Mouse (Mus musculus) testis, adult 2 months (tissue): ENCODE data around the gene Spire2. TPM values are rescaled to one million over a fixed set of nuclear protein-coding genes. Genes with fewer than 3 reads are reported as not detected.

Experiments used
- H3K27ac ChIP-seq: fragments of 200-500 bp; 2 replicates; pipeline ENCODE4 v1.5.1; 2012; ENCODE audit warnings: low read depth, low read length; ENCODE audit not compliant: control insufficient read depth, insufficient read depth
- H3K27me3 ChIP-seq: fragments of 200-500 bp; 2 replicates; pipeline ENCODE4 v1.6.1; 2012; ENCODE audit warnings: mild to moderate bottlenecking, low read length, moderate library complexity; ENCODE audit not compliant: control insufficient read depth, insufficient read depth
- H3K36me3 ChIP-seq: fragments of 200-500 bp; 2 replicates; pipeline ENCODE4 v1.6.1; 2012; ENCODE audit warnings: mild to moderate bottlenecking, low read length; ENCODE audit not compliant: control insufficient read depth, insufficient read depth
- H3K4me1 ChIP-seq: fragments of 200-500 bp; 2 replicates; pipeline ENCODE4 v1.6.1; 2012; ENCODE audit warnings: low read length; ENCODE audit not compliant: control insufficient read depth, insufficient read depth
- H3K4me3 ChIP-seq: fragments of 200-500 bp; 2 replicates; pipeline ENCODE4 v1.5.1; 2012; ENCODE audit warnings: low read depth, mild to moderate bottlenecking, low read length, moderate library complexity, mixed read lengths; ENCODE audit not compliant: control insufficient read depth
- CTCF ChIP-seq: fragments of 200-500 bp; IDR thresholded peaks from 2 replicates; pipeline ENCODE4 v1.5.1; 2012; ENCODE audit warnings: low read depth, mild to moderate bottlenecking, inconsistent platforms, low read length, moderate library complexity; ENCODE audit not compliant: control insufficient read depth, insufficient read depth, insufficient replicate concordance
- POLR2A ChIP-seq: fragments of 200-500 bp; IDR thresholded peaks from 2 replicates; pipeline ENCODE4 v1.6.1; 2012; ENCODE audit warnings: low read depth, mild to moderate bottlenecking, inconsistent platforms, low read length, moderate library complexity; ENCODE audit not compliant: control insufficient read depth
- polyA plus RNA-seq: library from polyadenylated mRNA; depleted of rRNA; stranded (reverse); fragments of >200 nt; gene quantifications from 2 replicates; pipeline ENCODE4 v1.2.3, GENCODE M21; 2012

The Spire2 gene
- polyA plus RNA-seq, 1 experiment, result 26.0 TPM

GRCm38 (mm10) chr8:123328552-123328951, 4.0 kb upstream of the Spire2 start:
- no peak overlapping the region for H3K4me3 ChIP-seq
- TF ChIP-seq CTCF, result no peak
- TF ChIP-seq POLR2A, result no peak
- no peak overlapping the region for H3K27ac ChIP-seq
- H3K27me3 ChIP-seq, result no peaks in the 10 kb centered on the region
- no peaks in the 10 kb centered on the region for H3K36me3 ChIP-seq
- H3K4me1 ChIP-seq, result peaks cover 5% of the 10 kb centered on the region

GRCm38 (mm10) chr8:123329350-123329749, 3.2 kb upstream of the Spire2 start:
- Histone ChIP-seq H3K4me1 (peaks cover 5% of the 10 kb centered on the region), H3K27ac (no peak overlapping the region), H3K36me3 (no peaks in the 10 kb centered on the region), H3K4me3 (no peak overlapping the region), H3K27me3 (no peaks in the 10 kb centered on the region)
- no peak for TF ChIP-seq POLR2A
- no peak for TF ChIP-seq CTCF

- H3K27me3 ChIP-seq, result no peaks in the 10 kb centered on the region
- H3K4me3 ChIP-seq, result no peak overlapping the region
- H3K36me3 ChIP-seq, result no peaks in the 10 kb centered on the region
- H3K27ac ChIP-seq, result no peak overlapping the region
- H3K4me1 ChIP-seq, result peaks cover 5% of the 10 kb centered on the region
- no peak for TF ChIP-seq CTCF
- no peak for TF ChIP-seq POLR2A
Observed at GRCm38 (mm10) chr8:123329961-123330360, 2.6 kb upstream of the Spire2 start.

GRCm38 (mm10) chr8:123330701-123331100, 1.8 kb upstream of the Spire2 start:
- Histone ChIP-seq H3K27ac (no peak overlapping the region), H3K4me1 (peaks cover 5% of the 10 kb centered on the region), H3K4me3 (no peak overlapping the region), H3K36me3 (no peaks in the 10 kb centered on the region), H3K27me3 (no peaks in the 10 kb centered on the region)
- no peak for TF ChIP-seq CTCF
- no peak for TF ChIP-seq POLR2A

GRCm38 (mm10) chr8:123331301-123331700, 1.2 kb upstream of the Spire2 start:
- H3K4me3 ChIP-seq, result no peak overlapping the region; the same call in 1 of the 2 replicates
- H3K4me1 ChIP-seq, result peaks cover 5% of the 10 kb centered on the region
- H3K27me3 ChIP-seq, result no peaks in the 10 kb centered on the region
- no peak for TF ChIP-seq CTCF
- no peak for TF ChIP-seq POLR2A
- H3K36me3 ChIP-seq, result no peaks in the 10 kb centered on the region
- H3K27ac ChIP-seq, result peak overlapping the region; percentile 58; the same call in 1 of the 2 replicates

- TF ChIP-seq CTCF, result no peak
- TF ChIP-seq POLR2A, result no peak
- H3K27ac ChIP-seq, result peak overlapping the region; percentile 58; the same call in 1 of the 2 replicates
- no peaks in the 10 kb centered on the region for H3K27me3 ChIP-seq
- peaks cover 5% of the 10 kb centered on the region for H3K4me1 ChIP-seq
- peak overlapping the region; percentile 81; the same call in 1 of the 2 replicates for H3K4me3 ChIP-seq
- H3K36me3 ChIP-seq, result no peaks in the 10 kb centered on the region
Observed at GRCm38 (mm10) chr8:123331810-123332209, 703 bp upstream of the Spire2 start.

GRCm38 (mm10) chr8:123333091-123333587, 626 bp downstream of the Spire2 start:
- Histone ChIP-seq H3K36me3 (no peaks in the 10 kb centered on the region), H3K27ac (peak overlapping the region; percentile 78), H3K4me3 (peak overlapping the region; percentile 81), H3K4me1 (peaks cover 6% of the 10 kb centered on the region), H3K27me3 (no peaks in the 10 kb centered on the region)
- no peak for TF ChIP-seq CTCF
- TF ChIP-seq POLR2A, result no peak
